Mouse (Mus musculus) liver, embryonic 14.5 days (tissue): ENCODE measurements around the gene Bcor. TPM values are rescaled to one million over a fixed set of nuclear protein-coding genes. Genes with fewer than 3 reads are reported as not detected.

Source experiments
- ATAC-seq: fragments of 200-750 bp; cut with Nextera tagmentation; 2 replicates; pipeline ENCODE4 v1.8.0; 2017; ENCODE audit warnings: moderate number of reproducible peaks, mild to moderate bottlenecking, moderate library complexity; ENCODE audit not compliant: insufficient read depth
- DNase-seq, 3 experiments: peaks; one replicate each; pipeline ENCODE4 v3.0.0-alpha.2; 2012 to 2013; ENCODE audit warnings: low read depth in 3 of 3, low spot score in 3 of 3
- H3K27ac ChIP-seq: fragments of 300-500 bp; sonication (generic); 2 replicates; pipeline ENCODE4 v1.5.1; 2014; ENCODE audit warnings: moderate library complexity, mild to moderate bottlenecking, control low read depth, inconsistent platforms
- H3K27me3 ChIP-seq: fragments of 300-500 bp; sonication (generic); 2 replicates; pipeline ENCODE4 v1.6.1; 2014; ENCODE audit warnings: mild to moderate bottlenecking, low read length, moderate library complexity; ENCODE audit not compliant: control insufficient read depth, insufficient read depth
- H3K36me3 ChIP-seq: fragments of 300-500 bp; sonication (generic); replicated peaks from 2 replicates; pipeline ENCODE4 v1.6.1; 2014; ENCODE audit warnings: low read depth; ENCODE audit not compliant: control insufficient read depth, insufficient read depth
- H3K4me1 ChIP-seq, 2 experiments: fragments of 200-500 bp in 1 of 2; fragments of 300-500 bp in 1 of 2; sonication (generic) in 1 of 2; replicated peaks; 2 replicates each; pipeline ENCODE4 v1.6.1; 2012 to 2014; ENCODE audit warnings: antibody characterized with exemption in 1 of 2, inconsistent platforms in 1 of 2, low read length in 1 of 2; ENCODE audit not compliant: control insufficient read depth in 2 of 2, insufficient read depth in 2 of 2
- H3K4me2 ChIP-seq: fragments of 300-500 bp; sonication (generic); 2 replicates; pipeline ENCODE4 v1.6.1; 2014; ENCODE audit warnings: low read depth, mild to moderate bottlenecking, control low read depth, moderate library complexity
- H3K4me3 ChIP-seq, 2 experiments: fragments of 200-500 bp in 1 of 2; fragments of 300-500 bp in 1 of 2; sonication (generic) in 1 of 2; 2 replicates each; pipeline ENCODE4 v1.5.1; 2012 to 2014; ENCODE audit warnings: low read depth in 2 of 2, low read length in 2 of 2, mild to moderate bottlenecking in 2 of 2, control low read depth in 1 of 2, inconsistent platforms in 1 of 2, moderate library complexity in 1 of 2; ENCODE audit not compliant: insufficient read depth in 1 of 2
- H3K9ac ChIP-seq: fragments of 300-500 bp; sonication (generic); replicated peaks from 2 replicates; pipeline ENCODE4 v1.6.1; 2014; ENCODE audit warnings: mild to moderate bottlenecking, control low read depth, moderate library complexity
- H3K9me3 ChIP-seq: fragments of 300-500 bp; sonication (generic); 2 replicates; pipeline ENCODE4 v1.6.1; 2016; ENCODE audit warnings: low read length, mixed read lengths; ENCODE audit not compliant: control insufficient read depth
- CTCF ChIP-seq: IDR thresholded peaks from 2 replicates; pipeline ENCODE4 v1.5.1; 2016; ENCODE audit warnings: antibody characterized with exemption, low read depth, control low read depth
- EP300 ChIP-seq: IDR thresholded peaks from 2 replicates; pipeline ENCODE4 v1.6.1; 2016; ENCODE audit warnings: antibody characterized with exemption, low read depth
- WGBS: fragments of 180-500 bp; shearing (Covaris S2); extraction: QIAGEN DNeasy Blood & Tissue Kit; methylation state at CpG from one replicate; pipeline ENCODE4 v1.1.7; 2014; ENCODE audit not compliant: insufficient replicate concordance; 5-methylcytosine and 5-hydroxymethylcytosine counted together
- polyA plus RNA-seq, 2 experiments: library from polyadenylated mRNA; depleted of rRNA in 1 of 2; stranded (reverse) in 1 of 2; unstranded in 1 of 2; fragments of >200 nt; fragmentation: Nextera tagmentation in 1 of 2; extraction: Ambion mirVana in 1 of 2; gene quantifications; 2 replicates each; pipeline versions ENCODE4 v1.2.1 to v1.2.3; 2012 to 2014

Gene Bcor
- polyA plus RNA-seq, 2 experiments, result 4.6 to 4.7 TPM

DNA sequence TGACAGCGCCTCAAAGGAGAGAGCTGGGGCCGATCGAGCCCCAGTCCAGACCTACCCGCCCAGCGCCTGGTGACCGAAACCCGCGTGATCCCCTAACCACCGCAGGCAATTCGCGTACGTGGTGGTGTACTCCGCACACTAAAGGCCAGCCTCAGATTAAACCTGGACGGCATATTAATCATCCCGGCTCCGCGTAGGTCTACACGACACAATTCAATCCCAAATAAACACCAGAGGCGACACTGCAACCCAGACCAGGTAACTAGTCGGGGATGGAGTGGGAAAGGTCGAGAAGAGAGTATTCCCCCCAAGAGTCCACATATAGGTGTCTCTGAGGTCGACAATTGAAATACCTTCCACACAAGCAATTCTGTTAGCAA lies 82.6 kb downstream of the Bcor start:
- no peaks in the 10 kb centered on the region for H3K36me3 ChIP-seq
- H3K9me3 ChIP-seq, result no peaks in the 10 kb centered on the region
- 3% methylated on average over 22 of the region's 22 CpGs for WGBS
- peaks cover 0 to 5% of the 10 kb centered on the region in 2 experiments; a peak in 2 of 4 replicates for H3K4me1 ChIP-seq
- H3K4me2 ChIP-seq, result peak overlapping the region; percentile 90
- no peak overlapping the region for H3K27ac ChIP-seq
- DNase-seq (no peak), ATAC-seq (no peak)
- no peak for TF ChIP-seq CTCF
- no peak for TF ChIP-seq EP300
- H3K9ac ChIP-seq, result peak overlapping the region; percentile 46
- H3K4me3 ChIP-seq, result peak overlapping the region; percentile 66 to 77
- H3K27me3 ChIP-seq, result peaks cover 48% of the 10 kb centered on the region

GRCm38 (mm10) chrX:12076763-12077600 lies 83.2 kb downstream of the Bcor start:
- Histone ChIP-seq H3K36me3 (no peaks in the 10 kb centered on the region), H3K4me3 (peak overlapping the region; percentile 66 to 77), H3K27me3 (peaks cover 42% of the 10 kb centered on the region), H3K4me1 (peaks cover 0 to 5% of the 10 kb centered on the region in 2 experiments; a peak in 2 of 4 replicates), H3K27ac (no peak overlapping the region), H3K9me3 (no peaks in the 10 kb centered on the region), H3K4me2 (peak overlapping the region; percentile 90), H3K9ac (peak overlapping the region; percentile 46)
- ATAC-seq (peak; percentile 65), DNase-seq (peak; percentile 64 to 74 (median 70))
- no peak for TF ChIP-seq EP300
- no peak for TF ChIP-seq CTCF
- WGBS, result 3% methylated on average over 57 of the region's 58 CpGs

DNA sequence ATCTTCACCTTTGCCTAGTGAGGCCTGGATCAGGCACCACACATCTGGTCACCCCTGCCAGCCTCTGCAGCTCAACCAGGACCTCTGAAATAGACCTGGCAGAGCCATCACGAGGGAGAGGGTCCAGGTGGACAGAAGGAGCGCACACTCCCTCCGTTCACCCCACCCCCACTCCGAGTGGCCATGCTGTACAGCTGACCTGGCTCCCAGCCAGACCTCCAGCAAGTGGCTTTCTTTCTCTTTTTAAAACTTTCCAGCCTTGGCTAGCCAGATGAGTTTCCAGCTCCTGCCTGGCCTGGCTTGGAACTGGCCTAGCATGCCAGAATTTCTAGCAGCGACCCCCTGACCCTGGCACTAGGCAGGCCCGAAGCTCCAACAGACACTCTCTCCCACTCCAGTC lies 87.4 kb downstream of the Bcor start:
- no peak overlapping the region for H3K4me2 ChIP-seq
- H3K36me3 ChIP-seq, result no peaks in the 10 kb centered on the region
- H3K27ac ChIP-seq, result no peak overlapping the region
- no peak overlapping the region for H3K4me3 ChIP-seq
- WGBS, result 49% methylated on average over 6 of the region's 6 CpGs
- no peak for DNase-seq
- H3K4me1 ChIP-seq, result peaks cover 0 to 1% of the 10 kb centered on the region in 2 experiments; a peak in 2 of 4 replicates
- no peak for ATAC-seq
- H3K9me3 ChIP-seq, result no peaks in the 10 kb centered on the region
- peaks cover 14% of the 10 kb centered on the region for H3K27me3 ChIP-seq
- H3K9ac ChIP-seq, result no peak overlapping the region; the same call in 1 of the 2 replicates
- TF ChIP-seq EP300, result no peak
- TF ChIP-seq CTCF, result no peak

- H3K27me3 ChIP-seq, result peaks cover 3% of the 10 kb centered on the region
- 25% methylated on average over 26 of the region's 26 CpGs for WGBS
- H3K9ac ChIP-seq, result no peak overlapping the region
- H3K4me3 ChIP-seq, result no peak overlapping the region
- H3K4me1 ChIP-seq, result peaks cover 0 to 14% of the 10 kb centered on the region in 2 experiments; a peak in 2 of 4 replicates
- H3K36me3 ChIP-seq, result no peaks in the 10 kb centered on the region
- TF ChIP-seq CTCF (no peak), EP300 (no peak)
- H3K9me3 ChIP-seq, result no peaks in the 10 kb centered on the region
- ATAC-seq, result no peak
- no peak for DNase-seq
- no peak overlapping the region for H3K4me2 ChIP-seq
- H3K27ac ChIP-seq, result no peak overlapping the region
Measured at GRCm38 (mm10) chrX:12068978-12069724, 91.0 kb downstream of the Bcor start.
